Mouse (Mus musculus) retina, postnatal 7 days (tissue): ENCODE measurements around the gene Slc35f2.

Experiments
- DNase-seq: peaks from one replicate; pipeline ENCODE4 v3.0.0-alpha.2; 2012; ENCODE audit warnings: low read depth, low spot score

Slc35f2 gene

GRCm38 (mm10) chr9:53829081-53829865, 57.9 kb downstream of the Slc35f2 start:
- peak; percentile 46 for DNase-seq

- no peak for DNase-seq
Measured at GRCm38 (mm10) chr9:53829866-53830209, 58.5 kb downstream of the Slc35f2 start.

GRCm38 (mm10) chr9:53835039-53835438, 63.7 kb downstream of the Slc35f2 start:
- no peak for DNase-seq

GRCm38 (mm10) chr9:53835976-53836375, 64.6 kb downstream of the Slc35f2 start:
- DNase-seq = no peak

- no peak for DNase-seq
Measured at GRCm38 (mm10) chr9:53838816-53839215, 67.5 kb downstream of the Slc35f2 start.

- DNase-seq = no peak
Measured at GRCm38 (mm10) chr9:53848548-53848947, 77.2 kb downstream of the Slc35f2 start.

GRCm38 (mm10) chr9:53849864-53850263, 78.5 kb downstream of the Slc35f2 start, which contains the start of gene Sln:
Sln (plus strand) TSS chr9:53850164.
- DNase-seq = no peak

- no peak for DNase-seq
Measured at GRCm38 (mm10) chr9:53852158-53852557, 80.8 kb downstream of the Slc35f2 start.

GRCm38 (mm10) chr9:53853672-53854071, 82.3 kb downstream of the Slc35f2 start:
- DNase-seq = no peak

GRCm38 (mm10) chr9:53854525-53854924, 83.2 kb downstream of the Slc35f2 start:
- DNase-seq = no peak

GRCm38 (mm10) chr9:53857864-53858263, 86.5 kb downstream of the Slc35f2 start:
- DNase-seq = no peak
